Mouse (Mus musculus): ENCODE data around the gene Lax1.

- TF ChIP-seq CTCF (IDR thresholded peaks at IDR 0.05; ENCODE audit: control insufficient read depth, insufficient read depth, low read length) (no peak), POLR2A (IDR thresholded peaks at IDR 0.05; ENCODE audit: borderline replicate concordance, control insufficient read depth, low read depth, low read length) (no peak)
These were observed at the start of gene Lax1 for GRCm38 (mm10) chr1:133689897-133690296.

Data from bone marrow, adult 2 months (tissue).